Mouse (Mus musculus): Measurements from ENCODE around the gene Onecut1.

GRCm38 (mm10) chr9:74829206-74829605 lies 32.5 kb upstream of the Onecut1 start:
- TF ChIP-seq USF1 (IDR thresholded peaks at IDR 0.05; ENCODE audit: low read depth, low read length) (no peak), CTCF (conservative IDR thresholded peaks at IDR 0.05 in 1 of 2, IDR thresholded peaks at IDR 0.05 in 1 of 2; ENCODE audit: low read depth in 2 of 2, low read length in 2 of 2) (no peak), TCF12 (IDR thresholded peaks at IDR 0.05; ENCODE audit: low read depth, low read length) (no peak), E2F4 (IDR thresholded peaks at IDR 0.05; ENCODE audit: insufficient replicate concordance, low read depth, low read length) (no peak), PAX5 (IDR thresholded peaks at IDR 0.05; ENCODE audit: low read length) (no peak), MAFK (IDR thresholded peaks at IDR 0.05; ENCODE audit: insufficient replicate concordance, low read length) (no peak), EP300 (IDR thresholded peaks at IDR 0.05; ENCODE audit: low read length) (no peak), SIN3A (IDR thresholded peaks at IDR 0.05; ENCODE audit: low read length) (no peak), POLR2A (IDR thresholded peaks at IDR 0.05; ENCODE audit: low read depth, low read length) (no peak), JUN (IDR thresholded peaks at IDR 0.05; ENCODE audit: insufficient read depth, low read depth, low read length) (no peak), ZMIZ1 (IDR thresholded peaks at IDR 0.05; ENCODE audit: low read depth, low read length) (no peak)
